Mouse (Mus musculus): ENCODE data around the gene Aplnr. TPM values are rescaled to one million over a fixed set of nuclear protein-coding genes. Genes with fewer than 3 reads are reported as not detected.

Aplnr gene
- polyA plus RNA-seq, 2 experiments = 37.0 to 47.3 TPM

GRCm38 (mm10) chr2:85098014-85098413 lies 38.0 kb upstream of the Aplnr start:
- ATAC-seq (ENCODE audit: low FRiP score, low read depth) (no peak), DNase-seq (ENCODE audit: low spot score) (no peak)
- Histone ChIP-seq H3K4me2 (replicated peaks; ENCODE audit: low read depth, low read length, severe bottlenecking) (no peak overlapping the region), H3K9me3 (ENCODE audit: control insufficient read depth, low read length) (no peaks in the 10 kb centered on the region), H3K4me3 (replicated peaks; ENCODE audit: low read length) (no peak overlapping the region), H3K27me3 (ENCODE audit: control insufficient read depth, insufficient read depth, low read length) (no peaks in the 10 kb centered on the region), H3K9ac (ENCODE audit: low read depth, low read length, severe bottlenecking) (no peak overlapping the region), H3K36me3 (ENCODE audit: control insufficient read depth, insufficient read depth, low read length) (no peaks in the 10 kb centered on the region), H3K4me1 (ENCODE audit: control insufficient read depth, insufficient read depth, low read length) (no peaks in the 10 kb centered on the region), H3K27ac (replicated peaks; ENCODE audit: low read depth, low read length) (no peak overlapping the region)
- no peak for TF ChIP-seq POLR2A (IDR thresholded peaks at IDR 0.05; ENCODE audit: borderline replicate concordance, extremely low read depth, insufficient read depth, insufficient read length)
- 65% methylated on average over 2 of the region's 2 CpGs for WGBS

GRCm38 (mm10) chr2:85098824-85099511 lies 37.1 kb upstream of the Aplnr start:
- Histone ChIP-seq H3K9me3 (ENCODE audit: control insufficient read depth, low read length) (no peaks in the 10 kb centered on the region), H3K4me2 (replicated peaks; ENCODE audit: low read depth, low read length, severe bottlenecking) (no peak overlapping the region), H3K36me3 (ENCODE audit: control insufficient read depth, insufficient read depth, low read length) (no peaks in the 10 kb centered on the region), H3K27me3 (ENCODE audit: control insufficient read depth, insufficient read depth, low read length) (no peaks in the 10 kb centered on the region), H3K27ac (replicated peaks; ENCODE audit: low read depth, low read length) (no peak overlapping the region), H3K4me3 (replicated peaks; ENCODE audit: low read length) (no peak overlapping the region), H3K9ac (ENCODE audit: low read depth, low read length, severe bottlenecking) (no peak overlapping the region), H3K4me1 (ENCODE audit: control insufficient read depth, insufficient read depth, low read length) (no peaks in the 10 kb centered on the region)
- ATAC-seq (ENCODE audit: low FRiP score, low read depth) (no peak), DNase-seq (ENCODE audit: low spot score) (no peak)
- WGBS = 58% methylated on average over 7 of the region's 7 CpGs
- TF ChIP-seq POLR2A (IDR thresholded peaks at IDR 0.05; ENCODE audit: borderline replicate concordance, extremely low read depth, insufficient read depth, insufficient read length) = no peak

DNA sequence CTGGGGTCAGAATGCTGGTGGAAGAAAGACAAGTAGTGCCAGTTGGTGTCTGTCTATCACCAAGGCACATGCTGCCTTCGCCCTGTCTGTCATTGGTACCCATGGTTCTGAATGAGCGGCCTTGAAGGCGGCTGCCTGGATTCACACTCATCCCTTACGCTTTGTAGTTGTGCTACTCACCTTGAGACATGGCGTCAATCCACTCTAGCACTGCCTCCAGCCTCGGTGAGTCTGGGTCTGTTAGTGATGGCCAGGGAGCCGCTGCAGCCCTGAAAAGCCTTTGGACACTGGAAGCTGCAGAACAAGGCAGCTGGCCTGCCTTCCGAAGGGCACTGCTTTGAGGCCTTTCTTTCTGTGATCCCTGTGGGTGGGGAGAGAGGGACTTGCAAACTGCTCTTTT lies 32.8 kb upstream of the Aplnr start:
- Histone ChIP-seq H3K27me3 (ENCODE audit: control insufficient read depth, insufficient read depth, low read length) (no peaks in the 10 kb centered on the region), H3K9ac (ENCODE audit: low read depth, low read length, severe bottlenecking) (no peak overlapping the region), H3K4me1 (ENCODE audit: control insufficient read depth, insufficient read depth, low read length) (peaks cover 2% of the 10 kb centered on the region; the same call in 1 of the 2 replicates), H3K4me3 (replicated peaks; ENCODE audit: low read length) (no peak overlapping the region), H3K4me2 (replicated peaks; ENCODE audit: low read depth, low read length, severe bottlenecking) (no peak overlapping the region), H3K9me3 (ENCODE audit: control insufficient read depth, low read length) (no peaks in the 10 kb centered on the region), H3K36me3 (ENCODE audit: control insufficient read depth, insufficient read depth, low read length) (no peaks in the 10 kb centered on the region), H3K27ac (replicated peaks; ENCODE audit: low read depth, low read length) (no peak overlapping the region)
- no peak for DNase-seq (ENCODE audit: low spot score)
- 82% methylated on average over 8 of the region's 8 CpGs for WGBS
- TF ChIP-seq POLR2A (IDR thresholded peaks at IDR 0.05; ENCODE audit: borderline replicate concordance, extremely low read depth, insufficient read depth, insufficient read length) = no peak
- ATAC-seq (ENCODE audit: low FRiP score, low read depth) = no peak

DNA sequence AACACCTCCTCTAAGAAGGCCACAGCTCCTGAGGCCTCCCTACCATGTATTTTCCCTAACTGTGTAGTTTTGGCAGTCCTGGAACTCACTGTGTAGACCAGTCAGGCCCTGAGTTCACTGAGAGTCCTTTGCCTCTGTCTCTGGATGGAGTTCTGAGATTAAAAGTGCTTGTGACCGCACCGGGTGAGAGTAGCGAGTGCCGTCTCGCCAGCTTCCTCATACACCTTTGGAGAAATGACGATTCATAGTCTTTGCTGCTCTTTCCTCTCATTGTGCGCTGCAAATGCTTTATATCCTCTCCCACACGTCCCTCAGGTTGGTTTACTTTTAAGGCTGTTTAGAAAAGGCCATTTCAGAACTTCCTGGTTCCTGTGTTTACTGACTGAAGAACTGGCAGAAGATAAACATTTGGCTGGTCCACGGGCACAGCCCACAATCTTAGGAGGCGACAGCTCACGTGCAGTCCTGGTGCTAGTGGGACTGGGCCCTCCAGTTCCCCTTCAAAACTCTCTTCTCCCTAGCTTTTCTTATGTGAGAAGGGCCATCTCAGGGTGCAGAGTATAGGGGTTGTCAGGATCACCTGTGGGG lies 30.5 kb upstream of the Aplnr start:
- WGBS = 67% methylated on average over 11 of the region's 11 CpGs
- TF ChIP-seq POLR2A (IDR thresholded peaks at IDR 0.05; ENCODE audit: borderline replicate concordance, extremely low read depth, insufficient read depth, insufficient read length) = no peak
- no peak for ATAC-seq (ENCODE audit: low FRiP score, low read depth)
- H3K4me3 ChIP-seq (replicated peaks; ENCODE audit: low read length) = no peak overlapping the region
- no peak overlapping the region for H3K9ac ChIP-seq (ENCODE audit: low read depth, low read length, severe bottlenecking)
- H3K27me3 ChIP-seq (ENCODE audit: control insufficient read depth, insufficient read depth, low read length) = no peaks in the 10 kb centered on the region
- no peaks in the 10 kb centered on the region for H3K36me3 ChIP-seq (ENCODE audit: control insufficient read depth, insufficient read depth, low read length)
- H3K9me3 ChIP-seq (ENCODE audit: control insufficient read depth, low read length) = no peaks in the 10 kb centered on the region
- DNase-seq (ENCODE audit: low spot score) = no peak
- H3K27ac ChIP-seq (replicated peaks; ENCODE audit: low read depth, low read length) = no peak overlapping the region
- H3K4me1 ChIP-seq (ENCODE audit: control insufficient read depth, insufficient read depth, low read length) = peaks cover 2% of the 10 kb centered on the region; the same call in 1 of the 2 replicates
- H3K4me2 ChIP-seq (replicated peaks; ENCODE audit: low read depth, low read length, severe bottlenecking) = no peak overlapping the region

GRCm38 (mm10) chr2:85106068-85106790 lies 29.8 kb upstream of the Aplnr start:
- Histone ChIP-seq H3K27ac (replicated peaks; ENCODE audit: low read depth, low read length) (no peak overlapping the region), H3K9ac (ENCODE audit: low read depth, low read length, severe bottlenecking) (no peak overlapping the region), H3K36me3 (ENCODE audit: control insufficient read depth, insufficient read depth, low read length) (no peaks in the 10 kb centered on the region), H3K4me1 (ENCODE audit: control insufficient read depth, insufficient read depth, low read length) (peaks cover 2% of the 10 kb centered on the region; the same call in 1 of the 2 replicates), H3K4me2 (replicated peaks; ENCODE audit: low read depth, low read length, severe bottlenecking) (no peak overlapping the region), H3K9me3 (ENCODE audit: control insufficient read depth, low read length) (no peaks in the 10 kb centered on the region), H3K27me3 (ENCODE audit: control insufficient read depth, insufficient read depth, low read length) (no peaks in the 10 kb centered on the region), H3K4me3 (replicated peaks; ENCODE audit: low read length) (no peak overlapping the region)
- DNase-seq (ENCODE audit: low spot score) (no peak), ATAC-seq (ENCODE audit: low FRiP score, low read depth) (no peak)
- TF ChIP-seq POLR2A (IDR thresholded peaks at IDR 0.05; ENCODE audit: borderline replicate concordance, extremely low read depth, insufficient read depth, insufficient read length) = no peak
- WGBS = 55% methylated on average over 7 of the region's 7 CpGs
